Mouse (Mus musculus): ENCODE measurements around the gene Lgalsl.
A peak's percentile ranks its signal among the peaks of the same experiment; 100 is the strongest.

The Lgalsl gene

GRCm38 (mm10) chr11:20778861-20779563, 51.8 kb downstream of the Lgalsl start:
- DNase-seq: peak; percentile 70

- no peak for DNase-seq
Measured at GRCm38 (mm10) chr11:20778298-20778697, 52.6 kb downstream of the Lgalsl start.

- peak; percentile 17 for DNase-seq
Measured at GRCm38 (mm10) chr11:20776668-20777067, 54.2 kb downstream of the Lgalsl start.

All from heart, adult 11 months (tissue).